Mouse (Mus musculus) ovary, postnatal 36 days (tissue): Measurements from ENCODE around the gene Mybpc1.

Source experiments
- DNase-seq: peaks from one replicate; pipeline ENCODE4 v3.0.0; 2022; ENCODE audit warnings: low spot score, mixed read lengths

Gene Mybpc1

GRCm38 (mm10) chr10:88604943-88605342, at the start of gene Mybpc1:
Gene Mybpc1 (minus strand): TSS chr10:88605152.
- no peak for DNase-seq

GRCm38 (mm10) chr10:88645448-88645847, 40.5 kb upstream of the Mybpc1 start:
- no peak for DNase-seq

GRCm38 (mm10) chr10:88631330-88631953, 26.5 kb upstream of the Mybpc1 start:
- no peak for DNase-seq

- no peak for DNase-seq
Measured at GRCm38 (mm10) chr10:88630663-88631329, 25.8 kb upstream of the Mybpc1 start.

GRCm38 (mm10) chr10:88627052-88627451, 22.1 kb upstream of the Mybpc1 start:
- no peak for DNase-seq

GRCm38 (mm10) chr10:88626176-88626575, 21.2 kb upstream of the Mybpc1 start:
- no peak for DNase-seq

GRCm38 (mm10) chr10:88624300-88624699, 19.3 kb upstream of the Mybpc1 start:
- no peak for DNase-seq

GRCm38 (mm10) chr10:88622624-88623023, 17.7 kb upstream of the Mybpc1 start:
- no peak for DNase-seq

- DNase-seq, result no peak
Measured at GRCm38 (mm10) chr10:88620809-88621208, 15.9 kb upstream of the Mybpc1 start.

- no peak for DNase-seq
Measured at GRCm38 (mm10) chr10:88613051-88613450, 8.1 kb upstream of the Mybpc1 start.

- no peak for DNase-seq
Measured at GRCm38 (mm10) chr10:88606686-88607085, 1.7 kb upstream of the Mybpc1 start.

- DNase-seq, result no peak
Measured at GRCm38 (mm10) chr10:88606065-88606464, 1.1 kb upstream of the Mybpc1 start.

GRCm38 (mm10) chr10:88603773-88604172, 1.2 kb downstream of the Mybpc1 start:
- no peak for DNase-seq

GRCm38 (mm10) chr10:88603256-88603655, 1.7 kb downstream of the Mybpc1 start:
- DNase-seq, result no peak

GRCm38 (mm10) chr10:88600591-88600990, 4.4 kb downstream of the Mybpc1 start:
- DNase-seq, result no peak

- DNase-seq, result no peak
Measured at GRCm38 (mm10) chr10:88592316-88592715, 12.6 kb downstream of the Mybpc1 start.

- peak; percentile 14 for DNase-seq
Measured at GRCm38 (mm10) chr10:88591042-88591441, 13.9 kb downstream of the Mybpc1 start.

- DNase-seq, result no peak
Measured at GRCm38 (mm10) chr10:88584469-88584868, 20.5 kb downstream of the Mybpc1 start.

GRCm38 (mm10) chr10:88580786-88581185, 24.2 kb downstream of the Mybpc1 start:
- DNase-seq, result no peak

GRCm38 (mm10) chr10:88578651-88579050, 26.3 kb downstream of the Mybpc1 start:
- DNase-seq, result no peak

- DNase-seq, result no peak
Measured at GRCm38 (mm10) chr10:88574115-88574635, 30.8 kb downstream of the Mybpc1 start.

GRCm38 (mm10) chr10:88572123-88572522, 32.8 kb downstream of the Mybpc1 start:
- no peak for DNase-seq

GRCm38 (mm10) chr10:88557046-88557445, 47.9 kb downstream of the Mybpc1 start:
- DNase-seq, result no peak

GRCm38 (mm10) chr10:88552738-88553137, 52.2 kb downstream of the Mybpc1 start:
- DNase-seq, result no peak
